Mouse (Mus musculus): Measurements from ENCODE around the gene Olfr132.
"Not testable (repeated sequence)": the region's sequence is repeated elsewhere in the genome, so short reads cannot be mapped to it uniquely, and the experiment has no call there.

Olfr132 gene

GRCm38 (mm10) chr17:38134426-38134825 is at the start of gene Olfr132:
Gene Olfr132 (minus strand): TSS chr17:38134526.
- DNase-seq, result no peak

GRCm38 (mm10) chr17:38171088-38171487 is 36.8 kb upstream of the Olfr132 start, which contains the start of gene Olfr134:
Gene Olfr134 (plus strand): TSS chr17:38171388.
- no peak for DNase-seq

DNA sequence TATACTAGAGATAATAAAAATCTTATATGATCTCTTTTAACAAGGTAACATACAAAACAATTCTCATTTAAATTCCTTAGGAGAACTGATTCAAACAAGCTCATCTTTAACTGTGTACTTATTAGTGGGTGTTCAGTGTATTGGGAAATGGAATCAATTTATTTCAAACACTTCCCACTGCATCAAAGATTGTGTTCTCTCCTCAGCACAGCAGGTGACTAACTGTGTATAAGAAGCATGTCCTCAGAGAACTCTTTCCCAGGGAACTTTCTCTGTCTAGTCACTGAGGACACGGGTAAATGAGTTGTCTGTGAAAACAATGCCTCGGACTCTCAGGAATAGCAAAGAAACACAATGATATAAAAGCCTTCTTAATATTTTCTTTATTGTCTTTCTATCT is 10.7 kb upstream of the Olfr132 start, which contains the start of gene Olfr133:
TSS of gene Olfr133 (plus strand) at position 301 of the 400 bp plus-strand sequence.
- no peak for DNase-seq

DNA sequence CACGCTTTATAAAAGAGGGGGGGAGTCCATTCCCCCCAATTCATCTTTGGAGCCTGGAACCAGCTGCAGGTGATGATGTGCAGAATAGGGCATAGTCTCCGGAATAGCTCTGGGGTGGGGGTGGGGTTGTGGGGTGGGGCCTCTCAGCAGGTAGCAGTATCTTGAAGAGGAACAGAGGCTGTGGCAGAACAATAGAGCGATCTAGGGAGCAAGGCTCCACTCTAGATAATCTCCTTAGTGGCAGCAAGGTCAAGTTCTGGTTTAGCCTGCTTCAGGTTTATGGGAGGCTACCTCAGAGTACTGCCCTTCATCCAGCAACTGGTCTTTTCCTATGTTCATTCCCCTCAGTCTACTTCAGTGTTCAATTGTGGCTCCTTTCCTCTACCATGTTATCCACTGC is 9.0 kb downstream of the Olfr132 start:
- DNase-seq, result not testable (repeated sequence)

- DNase-seq, result not testable (repeated sequence)
These were observed 10.1 kb downstream of the Olfr132 start for GRCm38 (mm10) chr17:38124199-38124598.

DNA sequence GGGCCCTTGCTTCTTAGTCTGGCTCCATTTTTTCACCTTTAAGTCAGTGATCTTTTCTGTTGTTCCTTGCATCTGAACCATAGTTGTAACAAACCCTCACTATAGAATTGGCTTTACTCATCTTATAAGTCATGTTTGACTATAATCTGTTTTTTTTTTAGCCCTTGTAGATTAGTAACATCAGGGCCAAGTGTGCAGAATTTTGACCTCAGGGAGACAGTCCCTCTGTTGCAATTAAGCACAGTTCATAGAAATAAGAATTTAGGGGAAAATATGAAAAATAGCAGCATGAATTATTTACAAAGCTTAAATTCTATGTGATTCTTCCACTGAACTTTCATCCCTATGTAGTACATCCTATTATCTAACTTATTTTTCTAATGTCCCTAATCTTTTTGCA is 45.7 kb downstream of the Olfr132 start, which contains the start of gene Olfr131:
TSS of gene Olfr131 (minus strand) at position 101 of the 400 bp plus-strand sequence.
- no peak for DNase-seq

- DNase-seq, result no peak
These were observed 52.0 kb downstream of the Olfr132 start for GRCm38 (mm10) chr17:38082364-38082763.

Measured in lung, postnatal 10 days (tissue).